Mouse (Mus musculus): Measurements from ENCODE around the gene Olfr914.

DNA sequence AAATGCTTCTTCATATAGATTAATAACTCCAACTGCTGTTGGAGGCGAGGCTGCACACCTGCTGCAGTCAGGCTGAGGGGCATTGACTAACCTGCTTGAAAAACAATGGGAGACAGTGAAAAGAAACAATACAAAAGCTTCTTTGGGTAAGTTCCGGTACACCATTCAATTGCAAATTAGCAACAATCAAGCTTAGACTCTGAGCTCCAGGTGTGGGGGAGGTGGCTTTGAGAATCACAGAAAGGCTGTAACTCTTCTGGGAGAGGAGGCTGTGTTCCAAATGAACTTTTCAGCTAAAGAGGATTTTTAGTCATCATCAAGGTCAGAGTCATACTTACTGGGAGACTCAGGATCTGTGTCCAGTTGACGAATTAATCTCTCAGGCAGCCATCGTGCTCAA is 27.5 kb downstream of the Olfr914 start:
- TF ChIP-seq FLI1 (IDR thresholded peaks at IDR 0.05; ENCODE audit: low read length) (no peak), GATA1 (IDR thresholded peaks at IDR 0.05; ENCODE audit: borderline replicate concordance, low read length) (no peak)
